Mouse (Mus musculus) ovary, postnatal 10 days (tissue): Measurements from ENCODE around the gene Abtb1.
A peak's percentile ranks its signal among the peaks of the same experiment; 100 is the strongest.

Source experiments
- DNase-seq: peaks from one replicate; pipeline ENCODE4 v3.0.0; 2022; ENCODE audit warnings: low spot score

The Abtb1 gene

GRCm38 (mm10) chr6:88854509-88854908 lies 12.7 kb upstream of the Abtb1 start:
- no peak for DNase-seq

GRCm38 (mm10) chr6:88850034-88850433 lies 8.2 kb upstream of the Abtb1 start:
- DNase-seq = no peak

- DNase-seq = no peak
Measured at GRCm38 (mm10) chr6:88849270-88849669, 7.5 kb upstream of the Abtb1 start.

- DNase-seq = no peak
Measured at GRCm38 (mm10) chr6:88847571-88847970, 5.8 kb upstream of the Abtb1 start.

- DNase-seq = no peak
Measured at GRCm38 (mm10) chr6:88844901-88845565, 3.2 kb upstream of the Abtb1 start.

GRCm38 (mm10) chr6:88843781-88844725 lies 2.3 kb upstream of the Abtb1 start:
- no peak for DNase-seq

- no peak for DNase-seq
Measured at GRCm38 (mm10) chr6:88843241-88843640, 1.5 kb upstream of the Abtb1 start.

GRCm38 (mm10) chr6:88842731-88843151 lies 957 bp upstream of the Abtb1 start:
- peak; percentile 41 for DNase-seq

GRCm38 (mm10) chr6:88841514-88841780 lies 337 bp downstream of the Abtb1 start:
- no peak for DNase-seq

- no peak for DNase-seq
Measured at GRCm38 (mm10) chr6:88840791-88841513, 832 bp downstream of the Abtb1 start.

GRCm38 (mm10) chr6:88840211-88840610 lies 1.6 kb downstream of the Abtb1 start:
- no peak for DNase-seq

GRCm38 (mm10) chr6:88839135-88839970 lies 2.4 kb downstream of the Abtb1 start:
- no peak for DNase-seq

- no peak for DNase-seq
Measured at GRCm38 (mm10) chr6:88838613-88839012, 3.2 kb downstream of the Abtb1 start.

GRCm38 (mm10) chr6:88837999-88838398 lies 3.8 kb downstream of the Abtb1 start:
- no peak for DNase-seq

- DNase-seq = no peak
Measured at GRCm38 (mm10) chr6:88836178-88836819, 5.5 kb downstream of the Abtb1 start.

GRCm38 (mm10) chr6:88835047-88835446 lies 6.7 kb downstream of the Abtb1 start:
- no peak for DNase-seq

- DNase-seq = no peak
Measured at GRCm38 (mm10) chr6:88833340-88834140, 8.2 kb downstream of the Abtb1 start.

- no peak for DNase-seq
Measured at GRCm38 (mm10) chr6:88832663-88833062, 9.1 kb downstream of the Abtb1 start.

GRCm38 (mm10) chr6:88831456-88831855 lies 10.3 kb downstream of the Abtb1 start:
- no peak for DNase-seq

GRCm38 (mm10) chr6:88830112-88830702 lies 11.6 kb downstream of the Abtb1 start:
- DNase-seq = no peak
